Mouse (Mus musculus) midbrain, embryonic 16.5 days (tissue): ENCODE measurements around the gene Mamdc4. TPM values are rescaled to one million over a fixed set of nuclear protein-coding genes. Genes with fewer than 3 reads are reported as not detected.

ENCODE experiments used
- ATAC-seq: fragments of 200-750 bp; cut with Nextera tagmentation; 2 replicates; pipeline ENCODE4 v1.8.0; 2017; ENCODE audit warnings: moderate TSS enrichment
- H3K27ac ChIP-seq: fragments of 300-500 bp; sonication (generic); 2 replicates; pipeline ENCODE4 v1.5.1; 2014; ENCODE audit warnings: mild to moderate bottlenecking, low read length, mixed read lengths
- H3K27me3 ChIP-seq: fragments of 300-500 bp; sonication (generic); 2 replicates; pipeline ENCODE4 v1.6.1; 2014; ENCODE audit warnings: low read depth, low read length, mixed read lengths; ENCODE audit not compliant: control insufficient read depth, insufficient read depth
- H3K36me3 ChIP-seq: fragments of 300-500 bp; sonication (generic); 2 replicates; pipeline ENCODE4 v1.6.1; 2014; ENCODE audit warnings: mild to moderate bottlenecking, low read length, moderate library complexity, mixed read lengths; ENCODE audit not compliant: control insufficient read depth, insufficient read depth
- H3K4me1 ChIP-seq: fragments of 300-500 bp; sonication (generic); 2 replicates; pipeline ENCODE4 v1.6.1; 2014; ENCODE audit warnings: mild to moderate bottlenecking, low read length, mixed read lengths; ENCODE audit not compliant: control insufficient read depth, insufficient read depth
- H3K4me2 ChIP-seq: fragments of 300-500 bp; sonication (generic); 2 replicates; pipeline ENCODE4 v1.6.1; 2014; ENCODE audit warnings: mild to moderate bottlenecking, low read length, mixed read lengths
- H3K4me3 ChIP-seq: fragments of 300-500 bp; sonication (generic); 2 replicates; pipeline ENCODE4 v1.5.1; 2014; ENCODE audit warnings: low read depth, mild to moderate bottlenecking, low read length, moderate library complexity, mixed read lengths
- H3K9ac ChIP-seq: fragments of 300-500 bp; sonication (generic); 2 replicates; pipeline ENCODE4 v1.6.1; 2014; ENCODE audit warnings: low read depth, low read length, mixed read lengths
- H3K9me3 ChIP-seq: fragments of 300-500 bp; sonication (generic); replicated peaks from 2 replicates; pipeline ENCODE4 v1.6.1; 2014; ENCODE audit warnings: mild to moderate bottlenecking, low read length, mixed read lengths; ENCODE audit not compliant: control insufficient read depth, poor library complexity, severe bottlenecking
- WGBS: fragments of 180-500 bp; shearing (Covaris S2); extraction: QIAGEN DNeasy Blood & Tissue Kit; methylation state at CpG from one replicate; pipeline ENCODE4 v1.1.7; 2014; 5-methylcytosine and 5-hydroxymethylcytosine counted together
- polyA plus RNA-seq: library from polyadenylated mRNA; unstranded; fragments of >200 nt; fragmentation: Nextera tagmentation; extraction: Ambion mirVana; gene quantifications from 2 replicates; pipeline ENCODE4 v1.2.1, GENCODE M21; 2015

The Mamdc4 gene
- polyA plus RNA-seq, 1 experiment from 2014 or later, result 0.50 TPM

- no peak for ATAC-seq
- peaks cover 16% of the 10 kb centered on the region; the same call in 1 of the 2 replicates for H3K36me3 ChIP-seq
Measured at GRCm38 (mm10) chr2:25584152-25584551, 9.5 kb upstream of the Mamdc4 start.

DNA sequence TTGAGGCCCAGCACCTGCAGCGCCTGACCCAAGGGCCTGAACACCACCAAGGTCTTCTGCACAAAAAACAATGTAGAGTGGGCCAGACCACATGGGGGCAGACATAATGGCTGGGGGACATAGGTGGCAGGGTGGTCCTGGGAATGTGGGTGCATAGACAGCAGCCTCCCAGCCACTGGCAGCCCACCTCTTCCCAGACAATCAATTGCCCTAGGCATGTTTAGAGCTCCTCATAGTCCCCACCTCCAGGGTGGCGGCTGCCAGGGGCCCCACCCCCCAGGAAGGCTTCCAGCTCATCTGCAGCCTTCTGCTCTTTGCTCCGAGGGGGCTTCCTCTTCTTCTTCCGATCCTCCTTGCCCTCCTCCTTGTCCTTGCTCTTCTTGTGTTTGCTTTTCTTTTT is 8.9 kb upstream of the Mamdc4 start:
- peaks cover 21% of the 10 kb centered on the region; the same call in 1 of the 2 replicates for H3K36me3 ChIP-seq
- H3K9me3 ChIP-seq, result no peaks in the 10 kb centered on the region
- H3K4me2 ChIP-seq, result no peak overlapping the region
- H3K27ac ChIP-seq, result no peak overlapping the region
- H3K9ac ChIP-seq, result no peak overlapping the region
- H3K27me3 ChIP-seq, result peaks cover 22% of the 10 kb centered on the region
- H3K4me3 ChIP-seq, result no peak overlapping the region
- 71% methylated on average over 4 of the region's 4 CpGs for WGBS
- H3K4me1 ChIP-seq, result peaks cover 30% of the 10 kb centered on the region
- no peak for ATAC-seq

More at GRCm38 (mm10) chr2:25584152-25584551, 9.5 kb upstream of the Mamdc4 start:
- H3K27me3 ChIP-seq, result peaks cover 16% of the 10 kb centered on the region
- H3K4me3 ChIP-seq, result no peak overlapping the region
- no peaks in the 10 kb centered on the region for H3K9me3 ChIP-seq
- no peak overlapping the region for H3K9ac ChIP-seq
- peaks cover 30% of the 10 kb centered on the region for H3K4me1 ChIP-seq
- H3K27ac ChIP-seq, result no peak overlapping the region
- WGBS, result 91% methylated on average over 3 of the region's 3 CpGs
- H3K4me2 ChIP-seq, result no peak overlapping the region

DNA sequence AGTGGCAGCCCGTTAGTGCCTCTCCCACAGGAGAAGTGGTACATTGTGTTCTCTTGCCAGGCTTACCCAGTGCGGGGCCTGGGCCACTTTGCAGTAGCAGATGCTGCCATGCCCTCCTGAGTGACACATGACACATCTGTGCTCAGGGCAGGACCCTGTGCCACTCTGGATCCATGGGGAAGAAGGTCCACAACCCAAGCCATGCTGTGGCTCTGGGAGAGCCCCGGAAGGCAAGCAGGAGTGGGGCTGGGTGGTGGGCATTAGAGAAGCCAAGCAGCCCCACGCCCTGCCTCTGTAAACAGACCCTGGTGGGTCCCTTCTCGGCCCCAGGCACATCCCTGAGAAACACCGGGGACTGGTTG is 8.5 kb upstream of the Mamdc4 start:
- no peak overlapping the region for H3K4me3 ChIP-seq
- peaks cover 32% of the 10 kb centered on the region for H3K4me1 ChIP-seq
- H3K4me2 ChIP-seq, result no peak overlapping the region
- ATAC-seq, result no peak
- H3K9ac ChIP-seq, result no peak overlapping the region
- H3K27ac ChIP-seq, result no peak overlapping the region
- peaks cover 22% of the 10 kb centered on the region; the same call in 1 of the 2 replicates for H3K36me3 ChIP-seq
- no peaks in the 10 kb centered on the region for H3K9me3 ChIP-seq
- 81% methylated on average over 6 of the region's 6 CpGs for whole genome bisulfite sequencing
- peaks cover 26% of the 10 kb centered on the region for H3K27me3 ChIP-seq

DNA sequence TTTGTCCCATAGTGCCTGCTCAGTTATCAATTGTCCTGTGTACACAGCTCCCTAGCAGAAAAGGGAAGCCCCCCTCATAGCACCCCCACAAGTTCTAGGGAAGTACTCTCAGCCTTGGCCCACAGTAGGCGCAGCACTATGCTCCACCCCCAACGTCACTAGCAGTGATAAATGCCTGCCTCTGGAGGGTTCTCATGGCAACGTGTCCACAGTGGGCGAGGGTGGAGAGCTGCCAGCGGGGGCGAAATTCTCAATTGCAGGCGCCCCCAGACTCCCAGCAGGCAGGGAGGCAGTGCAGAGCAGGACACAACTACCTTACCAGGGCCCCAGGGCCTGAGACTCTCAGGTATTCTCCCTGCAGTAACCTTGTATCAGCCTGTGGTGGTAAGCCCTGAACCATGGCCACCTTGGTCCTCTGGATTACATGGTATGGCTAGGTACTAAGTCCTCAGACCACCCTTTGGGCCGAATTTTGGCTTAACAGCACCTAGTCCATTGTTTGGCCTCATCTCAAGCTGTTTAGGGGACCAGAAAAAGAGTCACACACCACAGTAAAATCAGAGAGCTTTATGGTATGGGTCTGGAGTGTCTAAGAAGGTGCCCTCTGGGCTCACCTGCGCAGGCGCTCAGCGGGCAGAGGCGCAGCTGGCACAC is 7.9 kb upstream of the Mamdc4 start:
- WGBS, result 50% methylated on average over 12 of the region's 12 CpGs
- H3K4me2 ChIP-seq, result 0 out of 2 replicates have a peak overlapping the region, but pooled peaks have one; percentile 23
- H3K36me3 ChIP-seq, result peaks cover 26% of the 10 kb centered on the region; the same call in 1 of the 2 replicates
- peaks cover 37% of the 10 kb centered on the region for H3K4me1 ChIP-seq
- peaks cover 31% of the 10 kb centered on the region for H3K27me3 ChIP-seq
- H3K9ac ChIP-seq, result no peak overlapping the region
- H3K9me3 ChIP-seq, result no peaks in the 10 kb centered on the region
- no peak overlapping the region for H3K4me3 ChIP-seq
- ATAC-seq, result peak; percentile 44
- 0 out of 2 replicates have a peak overlapping the region, but pooled peaks have one; percentile 22 for H3K27ac ChIP-seq

DNA sequence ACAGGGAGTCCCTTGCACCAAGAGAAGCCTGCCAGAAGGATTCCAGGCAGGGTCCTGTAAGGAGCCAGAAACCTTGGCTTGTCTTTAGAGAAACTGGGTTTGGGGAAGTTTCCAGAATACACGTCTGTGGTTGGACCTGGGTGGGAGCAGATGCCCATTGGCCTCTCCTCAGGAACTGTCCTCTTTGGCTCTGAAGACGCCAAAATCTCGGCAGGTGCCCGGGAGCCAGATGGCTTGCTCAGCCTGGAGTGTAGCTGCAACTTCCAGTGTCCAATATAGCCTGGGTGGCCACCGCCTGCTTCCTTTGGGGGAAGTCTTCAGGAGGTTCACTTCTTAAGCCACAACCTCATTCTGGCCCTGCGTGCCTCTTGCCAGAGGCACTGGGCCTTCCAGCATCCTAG is 7.3 kb upstream of the Mamdc4 start:
- Histone ChIP-seq H3K4me2 (peak overlapping the region; percentile 70), H3K4me1 (peaks cover 42% of the 10 kb centered on the region), H3K36me3 (peaks cover 30% of the 10 kb centered on the region; the same call in 1 of the 2 replicates), H3K27me3 (peaks cover 38% of the 10 kb centered on the region), H3K27ac (peak overlapping the region; percentile 32; the same call in 1 of the 2 replicates), H3K4me3 (peak overlapping the region; percentile 53), H3K9me3 (no peaks in the 10 kb centered on the region), H3K9ac (peak overlapping the region; percentile 78; the same call in 1 of the 2 replicates)
- ATAC-seq, result peak; percentile 8
- WGBS, result 29% methylated on average over 6 of the region's 6 CpGs

DNA sequence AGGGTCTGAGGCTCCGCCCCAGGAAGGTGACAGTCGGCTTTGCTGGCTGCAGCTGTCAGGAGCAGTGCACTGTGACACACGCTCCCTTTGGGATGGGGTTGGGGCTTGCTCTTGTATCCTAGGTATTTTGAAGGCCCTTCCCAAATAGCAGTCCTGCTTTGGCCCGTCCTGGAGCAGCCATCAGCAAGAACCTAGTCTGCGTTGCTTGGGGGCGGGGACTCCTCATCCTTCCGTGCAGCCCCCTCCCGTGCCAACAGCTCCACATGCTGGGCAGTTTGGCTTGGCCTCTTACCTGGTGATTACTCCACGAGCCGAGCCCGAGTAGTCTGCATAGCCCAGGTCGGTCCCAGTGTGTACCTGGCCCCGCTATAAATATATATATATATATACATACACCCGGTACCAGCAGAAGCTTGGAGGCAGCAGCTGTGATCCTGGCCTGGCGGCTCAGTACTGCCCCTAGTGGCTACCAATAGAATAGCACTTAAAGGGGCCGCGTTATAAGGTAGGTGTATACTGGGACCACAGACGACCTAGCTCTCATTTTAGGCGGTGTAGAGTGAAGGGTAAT is 6.7 kb upstream of the Mamdc4 start, which contains the start of gene Ajm1:
Gene Ajm1, minus strand, starts transcription at position 464 of the 571 bp plus-strand sequence.
- no peaks in the 10 kb centered on the region for H3K9me3 ChIP-seq
- peaks cover 27% of the 10 kb centered on the region; the same call in 1 of the 2 replicates for H3K36me3 ChIP-seq
- H3K9ac ChIP-seq, result peak within 1 kb of the TSS; percentile 78
- peak within 1 kb of the TSS; percentile 70 for H3K4me2 ChIP-seq
- peak; percentile 82 for ATAC-seq
- 6% methylated on average over 19 of the region's 19 CpGs for WGBS
- peaks cover 44% of the 10 kb centered on the region for H3K27me3 ChIP-seq
- peak within 1 kb of the TSS; percentile 53 for H3K4me3 ChIP-seq
- peak within 1 kb of the TSS; percentile 32; the same call in 1 of the 2 replicates for H3K27ac ChIP-seq
- H3K4me1 ChIP-seq, result peaks cover 42% of the 10 kb centered on the region

GRCm38 (mm10) chr2:25580621-25581101 is 6.0 kb upstream of the Mamdc4 start:
- WGBS, result 38% methylated on average over 6 of the region's 6 CpGs

GRCm38 (mm10) chr2:25579737-25580460 is 5.3 kb upstream of the Mamdc4 start:
- peaks cover 49% of the 10 kb centered on the region for H3K27me3 ChIP-seq
- H3K27ac ChIP-seq, result no peak overlapping the region
- H3K36me3 ChIP-seq, result peaks cover 21% of the 10 kb centered on the region; the same call in 1 of the 2 replicates
- peak overlapping the region; percentile 70; the same call in 1 of the 2 replicates for H3K4me2 ChIP-seq
- no peak for ATAC-seq
- no peak overlapping the region for H3K9ac ChIP-seq
- WGBS, result 14% methylated on average over 27 of the region's 27 CpGs
- peaks cover 50% of the 10 kb centered on the region for H3K4me1 ChIP-seq
- no peaks in the 10 kb centered on the region for H3K9me3 ChIP-seq
- H3K4me3 ChIP-seq, result peak overlapping the region; percentile 3

More at GRCm38 (mm10) chr2:25580621-25581101, 6.0 kb upstream of the Mamdc4 start:
- H3K36me3 ChIP-seq, result peaks cover 27% of the 10 kb centered on the region; the same call in 1 of the 2 replicates
- peak overlapping the region; percentile 78 for H3K9ac ChIP-seq
- ATAC-seq, result no peak
- peaks cover 45% of the 10 kb centered on the region for H3K4me1 ChIP-seq
- no peak overlapping the region for H3K27ac ChIP-seq
- H3K27me3 ChIP-seq, result peaks cover 49% of the 10 kb centered on the region
- H3K4me3 ChIP-seq, result peak overlapping the region; percentile 53
- peak overlapping the region; percentile 70 for H3K4me2 ChIP-seq
- no peaks in the 10 kb centered on the region for H3K9me3 ChIP-seq
